Mouse (Mus musculus) forebrain, postnatal 0 days (tissue): ENCODE measurements around the gene Gsg1l. TPM values are rescaled to one million over a fixed set of nuclear protein-coding genes. Genes with fewer than 3 reads are reported as not detected.

Experiments used
- ATAC-seq: fragments of 200-750 bp; cut with Nextera tagmentation; 2 replicates; pipeline ENCODE4 v1.8.0; 2017; ENCODE audit warnings: mild to moderate bottlenecking, moderate library complexity
- DNase-seq: peaks from one replicate; pipeline ENCODE4 v3.0.0-alpha.2; 2015
- H3K27ac ChIP-seq: fragments of 300-500 bp; sonication (generic); 2 replicates; pipeline ENCODE4 v1.5.1; 2014; ENCODE audit warnings: low read depth, mild to moderate bottlenecking, antibody characterized with exemption, low read length, moderate library complexity, mixed read lengths
- H3K27me3 ChIP-seq: fragments of 300-500 bp; sonication (generic); 2 replicates; pipeline ENCODE4 v1.6.1; 2014; ENCODE audit warnings: mild to moderate bottlenecking, low read length, mixed read lengths; ENCODE audit not compliant: insufficient read depth
- H3K36me3 ChIP-seq: fragments of 300-500 bp; sonication (generic); 2 replicates; pipeline ENCODE4 v1.6.1; 2014; ENCODE audit warnings: mild to moderate bottlenecking, moderate library complexity; ENCODE audit not compliant: insufficient read depth
- H3K4me1 ChIP-seq: fragments of 300-500 bp; sonication (generic); 2 replicates; pipeline ENCODE4 v1.6.1; 2014; ENCODE audit warnings: antibody characterized with exemption; ENCODE audit not compliant: insufficient read depth
- H3K4me2 ChIP-seq: fragments of 300-500 bp; sonication (generic); 2 replicates; pipeline ENCODE4 v1.6.1; 2014; ENCODE audit warnings: low read depth, mild to moderate bottlenecking, moderate library complexity
- H3K4me3 ChIP-seq: fragments of 300-500 bp; sonication (generic); 2 replicates; pipeline ENCODE4 v1.5.1; 2014; ENCODE audit warnings: low read depth, low read length, mixed read lengths
- H3K9ac ChIP-seq: fragments of 300-500 bp; sonication (generic); 2 replicates; pipeline ENCODE4 v1.6.1; 2014; ENCODE audit warnings: mild to moderate bottlenecking
- H3K9me3 ChIP-seq: fragments of 300-500 bp; sonication (generic); 2 replicates; pipeline ENCODE4 v1.6.1; 2016; ENCODE audit warnings: low read length
- CTCF ChIP-seq: sonication (generic); IDR thresholded peaks from 2 replicates; pipeline ENCODE4 v1.5.1; 2016; ENCODE audit warnings: antibody characterized with exemption, control low read depth, low read depth
- WGBS: fragments of 180-500 bp; shearing (Covaris S2); extraction: QIAGEN DNeasy Blood & Tissue Kit; methylation state at CpG from one replicate; pipeline ENCODE4 v1.1.7; 2014; 5-methylcytosine and 5-hydroxymethylcytosine counted together
- polyA plus RNA-seq: library from polyadenylated mRNA; unstranded; fragments of >200 nt; fragmentation: Nextera tagmentation; extraction: Ambion mirVana; gene quantifications from 2 replicates; pipeline ENCODE4 v1.2.1, GENCODE M21; 2015
- total RNA-seq: library from RNA; depleted of rRNA; stranded (reverse); fragments of >200 nt; gene quantifications from 2 replicates; pipeline ENCODE4 v1.2.3, GENCODE M21; 2014

Gsg1l gene
- total and polyA plus RNA-seq, 2 experiments from 2014 or later, result 10.7 to 20.0 TPM

DNA sequence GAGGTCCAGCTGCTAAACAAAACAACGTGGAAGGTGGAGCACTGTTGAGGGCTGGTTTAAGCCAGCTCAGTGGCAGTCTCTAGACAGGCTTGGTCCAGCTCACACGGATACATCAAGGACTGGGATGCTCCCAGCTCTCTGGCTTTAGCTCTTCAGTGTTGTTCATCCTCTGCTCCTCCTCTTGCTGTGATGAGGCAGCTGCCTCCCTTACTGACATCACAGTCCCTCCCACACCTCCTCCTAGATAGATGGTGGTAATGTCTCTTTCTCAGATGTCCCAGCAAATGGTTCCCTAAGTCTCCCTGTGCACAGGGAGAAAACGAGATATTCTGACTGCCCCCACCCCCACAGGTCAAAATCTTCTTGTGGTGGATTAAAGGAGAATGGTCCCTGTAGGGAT lies 11.0 kb upstream of the Gsg1l start:
- Histone ChIP-seq H3K4me1 (no peaks in the 10 kb centered on the region), H3K9ac (no peak overlapping the region), H3K9me3 (no peaks in the 10 kb centered on the region), H3K4me2 (no peak overlapping the region), H3K27me3 (no peaks in the 10 kb centered on the region), H3K4me3 (no peak overlapping the region), H3K36me3 (no peaks in the 10 kb centered on the region; the same call in 1 of the 2 replicates), H3K27ac (no peak overlapping the region)
- 35% methylated on average over 3 of the region's 3 CpGs for whole genome bisulfite sequencing
- no peak for TF ChIP-seq CTCF
- ATAC-seq (no peak), DNase-seq (no peak)

DNA sequence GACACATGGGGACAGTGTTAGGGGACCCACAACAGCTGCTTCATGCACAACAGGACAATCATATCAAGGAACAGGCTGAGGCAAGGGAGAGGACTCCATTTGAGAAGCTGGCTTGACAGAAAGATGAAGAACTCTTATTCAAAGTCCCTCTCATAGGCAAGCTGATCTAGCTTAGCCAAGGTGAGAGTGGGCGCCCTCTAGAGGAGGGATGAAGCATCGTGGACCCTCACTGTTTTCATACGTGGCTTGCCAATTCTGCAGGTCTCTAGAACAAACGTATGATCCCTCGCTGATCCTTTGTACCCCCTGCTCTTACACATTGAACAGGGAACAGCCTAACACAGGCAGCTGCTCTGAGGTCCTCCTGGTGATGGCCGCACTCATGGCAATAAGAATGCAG lies 7.6 kb upstream of the Gsg1l start:
- Histone ChIP-seq H3K4me3 (no peak overlapping the region), H3K9me3 (no peaks in the 10 kb centered on the region), H3K36me3 (no peaks in the 10 kb centered on the region), H3K27me3 (no peaks in the 10 kb centered on the region; the same call in 1 of the 2 replicates), H3K4me1 (no peaks in the 10 kb centered on the region), H3K27ac (no peak overlapping the region), H3K4me2 (no peak overlapping the region), H3K9ac (no peak overlapping the region)
- 9% methylated on average over 6 of the region's 6 CpGs for WGBS
- peak; percentile 89 for TF ChIP-seq CTCF
- DNase-seq, result peak; percentile 84
- ATAC-seq, result peak; percentile 38; the same call in 1 of the 2 replicates

DNA sequence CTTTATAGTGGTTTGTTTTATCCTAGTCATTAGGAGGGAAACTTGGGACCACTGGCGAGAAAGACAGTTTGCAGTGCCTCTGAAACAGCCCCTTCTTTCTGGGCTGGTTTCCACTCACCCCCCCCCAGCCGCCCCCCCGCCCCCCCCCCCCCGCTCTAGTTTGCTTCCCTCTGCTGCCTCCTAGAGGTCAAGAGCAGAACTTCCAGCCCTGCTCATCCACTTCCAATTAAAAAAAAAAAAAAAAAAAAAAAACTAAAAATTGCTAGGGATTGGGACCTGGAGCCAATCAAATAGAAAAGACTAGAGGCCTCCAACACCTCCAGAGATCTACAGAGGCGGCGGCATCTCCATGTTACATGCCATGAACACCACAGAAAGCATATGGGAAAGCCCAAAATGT lies 5.9 kb upstream of the Gsg1l start:
- no peaks in the 10 kb centered on the region for H3K9me3 ChIP-seq
- WGBS, result 28% methylated on average over 3 of the region's 6 CpGs
- no peak overlapping the region for H3K27ac ChIP-seq
- TF ChIP-seq CTCF, result no peak; the same call in 1 of the 2 replicates
- no peak for DNase-seq
- no peak; the same call in 1 of the 2 replicates for ATAC-seq
- H3K4me2 ChIP-seq, result no peak overlapping the region
- no peaks in the 10 kb centered on the region for H3K36me3 ChIP-seq
- H3K4me3 ChIP-seq, result no peak overlapping the region
- H3K9ac ChIP-seq, result no peak overlapping the region
- no peaks in the 10 kb centered on the region for H3K4me1 ChIP-seq
- peaks cover 3% of the 10 kb centered on the region; the same call in 1 of the 2 replicates for H3K27me3 ChIP-seq

DNA sequence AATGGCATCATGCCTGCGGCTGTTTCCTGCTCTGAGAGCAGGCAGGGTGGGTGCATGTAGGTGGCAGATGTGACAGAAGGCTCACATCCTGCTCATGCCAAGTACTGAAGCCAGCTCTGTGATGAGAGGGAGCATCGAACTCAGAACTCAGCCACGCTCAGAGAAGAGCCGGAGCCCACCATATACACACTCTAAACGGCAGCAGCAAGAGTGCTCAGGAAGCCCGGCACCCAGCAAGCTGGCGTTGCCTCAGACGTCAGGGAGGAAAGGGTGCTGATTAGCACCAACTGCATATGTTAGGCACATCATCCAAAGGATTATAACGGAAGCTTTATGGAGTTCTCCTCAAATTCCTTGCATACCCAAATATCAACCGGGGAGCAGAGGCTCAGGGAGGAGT lies 5.4 kb upstream of the Gsg1l start:
- no peak overlapping the region for H3K4me3 ChIP-seq
- ATAC-seq (peak; percentile 30; the same call in 1 of the 2 replicates), DNase-seq (peak; percentile 54)
- no peak overlapping the region for H3K9ac ChIP-seq
- peaks cover 5% of the 10 kb centered on the region; the same call in 1 of the 2 replicates for H3K27me3 ChIP-seq
- TF ChIP-seq CTCF, result no peak
- WGBS, result 44% methylated on average over 10 of the region's 10 CpGs
- no peaks in the 10 kb centered on the region for H3K4me1 ChIP-seq
- H3K27ac ChIP-seq, result no peak overlapping the region
- no peaks in the 10 kb centered on the region for H3K9me3 ChIP-seq
- H3K36me3 ChIP-seq, result no peaks in the 10 kb centered on the region
- no peak overlapping the region for H3K4me2 ChIP-seq

DNA sequence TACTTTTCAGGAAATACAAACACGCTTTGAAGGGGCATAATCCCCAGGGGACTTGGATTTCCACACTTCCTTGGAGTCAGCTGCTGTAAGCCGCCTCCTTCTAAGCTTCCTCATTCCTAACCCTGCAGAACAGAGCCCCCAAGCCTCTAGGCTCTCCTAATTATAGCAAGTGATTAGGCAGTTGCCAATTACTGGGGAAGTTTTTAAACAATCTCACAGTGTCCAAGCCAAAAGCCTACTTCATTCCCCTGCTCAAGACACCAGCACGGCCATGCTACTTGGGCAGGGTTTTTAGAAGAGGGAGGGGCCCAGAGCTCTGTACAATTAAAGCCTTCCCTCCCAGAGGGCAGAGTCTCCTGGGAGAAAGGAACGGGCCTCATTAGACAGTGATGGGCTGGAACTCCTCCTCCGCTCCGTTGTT lies 4.1 kb upstream of the Gsg1l start:
- Histone ChIP-seq H3K9ac (no peak overlapping the region), H3K4me2 (no peak overlapping the region), H3K4me1 (no peaks in the 10 kb centered on the region), H3K36me3 (no peaks in the 10 kb centered on the region), H3K27me3 (peaks cover 5% of the 10 kb centered on the region; the same call in 1 of the 2 replicates), H3K9me3 (no peaks in the 10 kb centered on the region), H3K27ac (no peak overlapping the region), H3K4me3 (no peak overlapping the region)
- ATAC-seq (0 out of 2 replicates have a peak, but pooled peaks have one; percentile 5), DNase-seq (peak; percentile 23)
- TF ChIP-seq CTCF, result no peak
- WGBS, result 11% methylated on average over 6 of the region's 6 CpGs

DNA sequence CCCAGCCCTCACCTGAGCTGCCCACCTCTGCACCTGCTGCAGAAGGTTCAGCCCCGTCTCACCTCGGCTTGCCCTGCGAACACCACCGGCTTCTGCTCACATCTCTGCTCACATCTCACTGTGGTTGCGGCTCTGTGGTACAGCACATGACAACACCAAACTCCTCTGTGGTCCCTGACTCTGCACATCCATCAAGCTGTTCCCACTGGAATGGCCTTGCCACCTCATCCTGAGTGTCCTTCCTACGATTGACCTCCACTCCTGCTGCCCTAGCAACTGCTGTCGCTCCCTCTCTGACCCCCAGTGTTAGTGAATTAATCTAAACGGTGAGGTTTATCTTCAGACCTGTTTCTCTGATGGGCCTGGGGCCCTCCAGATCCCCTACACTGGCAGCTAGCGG lies 2.9 kb upstream of the Gsg1l start:
- ATAC-seq, result no peak
- H3K9me3 ChIP-seq, result no peaks in the 10 kb centered on the region
- no peak overlapping the region for H3K4me3 ChIP-seq
- no peaks in the 10 kb centered on the region for H3K36me3 ChIP-seq
- no peak overlapping the region for H3K4me2 ChIP-seq
- no peak for TF ChIP-seq CTCF
- no peak overlapping the region for H3K27ac ChIP-seq
- H3K9ac ChIP-seq, result no peak overlapping the region
- H3K4me1 ChIP-seq, result no peaks in the 10 kb centered on the region
- DNase-seq, result no peak
- WGBS, result 95% methylated on average over 9 of the region's 9 CpGs
- H3K27me3 ChIP-seq, result peaks cover 8% of the 10 kb centered on the region; the same call in 1 of the 2 replicates

DNA sequence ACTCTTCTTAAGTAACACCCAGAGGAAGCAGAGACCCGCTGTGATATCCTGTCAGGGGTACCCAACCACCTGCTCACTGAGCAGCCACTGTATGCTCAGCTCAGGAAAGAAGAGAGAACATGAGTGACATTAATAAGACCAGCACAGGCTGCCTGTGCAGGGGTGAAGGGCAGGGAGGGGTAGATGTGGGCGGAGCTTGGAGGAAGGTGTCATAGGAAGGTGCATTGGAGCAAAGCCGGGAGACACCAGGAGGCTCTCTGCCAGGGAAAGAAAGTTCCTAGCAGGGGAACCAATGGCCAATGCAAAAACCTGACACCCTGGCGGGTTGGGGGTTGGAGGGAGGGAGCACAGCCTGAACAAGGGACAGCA lies 1.8 kb upstream of the Gsg1l start:
- no peak overlapping the region for H3K9ac ChIP-seq
- H3K4me2 ChIP-seq, result no peak overlapping the region
- no peaks in the 10 kb centered on the region for H3K9me3 ChIP-seq
- WGBS, result 25% methylated on average over 4 of the region's 4 CpGs
- ATAC-seq (no peak), DNase-seq (no peak)
- no peaks in the 10 kb centered on the region for H3K4me1 ChIP-seq
- H3K36me3 ChIP-seq, result no peaks in the 10 kb centered on the region
- no peak overlapping the region for H3K4me3 ChIP-seq
- peaks cover 16% of the 10 kb centered on the region; the same call in 1 of the 2 replicates for H3K27me3 ChIP-seq
- no peak for TF ChIP-seq CTCF
- no peak overlapping the region for H3K27ac ChIP-seq
